ENCODE assay signal across 23 mouse cellular contexts in genomic region chr16:52164246-52164645, GRCm38 (mm10).
"Had no signal": no experiment of that assay in that cellular context is flagged by ENCODE, and none has a peak within 500 bp of the region (broad histone marks: within the 10 kb centered on the region; RNA-seq: fewer than 3 reads in every experiment).

No protein-coding gene starts in this region.

- H3K9ac ChIP-seq: heart, embryonic 12.5 days; hindbrain, embryonic 12.5 days; hindbrain, embryonic 14.5 days; intestine, embryonic 15.5 days had no signal

- H3K36me3 ChIP-seq: intestine, embryonic 15.5 days had no signal

- H3K9me3 ChIP-seq: heart, embryonic 10.5 days; heart, embryonic 12.5 days; hindbrain, embryonic 10.5 days; hindbrain, embryonic 12.5 days; intestine, embryonic 15.5 days had no signal

- H3K27ac ChIP-seq: gastrocnemius, adult 2 months; heart, embryonic 10.5 days; hindbrain, embryonic 10.5 days; hindbrain, embryonic 12.5 days; hindbrain, embryonic 14.5 days; intestine, embryonic 15.5 days; layer of hippocampus, adult 2 months; left cerebral cortex, adult 2 months had no signal

- H3K4me3 ChIP-seq: gastrocnemius, adult 2 months; heart, embryonic 10.5 days; heart, embryonic 12.5 days; hindbrain, embryonic 10.5 days; hindbrain, embryonic 12.5 days; intestine, embryonic 15.5 days; layer of hippocampus, adult 2 months; left cerebral cortex, adult 2 months had no signal

- H3K4me1 ChIP-seq: heart, embryonic 10.5 days; hindbrain, embryonic 10.5 days; hindbrain, embryonic 12.5 days; intestine, embryonic 15.5 days had no signal

- H3K4me2 ChIP-seq: heart, embryonic 12.5 days; hindbrain, embryonic 12.5 days; hindbrain, embryonic 14.5 days; intestine, embryonic 15.5 days had no signal

- ATAC-seq: hindbrain, embryonic 16.5 days; inflammation-experienced regulatory T-cells, adult 6 months; intestine, embryonic 15.5 days; intestine, postnatal 0 days had no signal

- DNase-seq: gastrocnemius, adult 2 months; gastrocnemius, postnatal 10 days; gastrocnemius, postnatal 25 days; heart, adult 18-20 months; heart, postnatal 10 days; heart, postnatal 4 days; kidney, adult 18-20 months; kidney, adult 8-10 months; kidney, postnatal 10 days; kidney, postnatal 25 days; kidney, postnatal 4 days; liver had no signal

- H3K27me3 ChIP-seq: heart, embryonic 12.5 days; hindbrain, embryonic 12.5 days; intestine, embryonic 15.5 days had no signal
